Mouse (Mus musculus): ENCODE measurements around the gene Gm20547. TPM values are rescaled to one million over a fixed set of nuclear protein-coding genes. Genes with fewer than 3 reads are reported as not detected.

The Gm20547 gene
- total and polyA plus RNA-seq, 3 experiments: 0.03 TPM; not detected in 2

GRCm38 (mm10) chr17:34917188-34917587 lies 35.3 kb upstream of the Gm20547 start:
- TF ChIP-seq E2F4 (IDR thresholded peaks at IDR 0.05; ENCODE audit: borderline replicate concordance, low read depth, low read length) (no peak), CHD1 (IDR thresholded peaks at IDR 0.05; ENCODE audit: low read depth, low read length) (no peak), RCOR1 (IDR thresholded peaks at IDR 0.05; ENCODE audit: low read depth, low read length) (no peak), POLR2AphosphoS5 (IDR thresholded peaks at IDR 0.05; ENCODE audit: borderline replicate concordance, low read depth, low read length) (no peak), SIN3A (IDR thresholded peaks at IDR 0.05; ENCODE audit: low read length) (no peak), MYC (IDR thresholded peaks at IDR 0.05; ENCODE audit: low read depth, low read length) (no peak), MAX (IDR thresholded peaks at IDR 0.05; ENCODE audit: low read length) (no peak), ETS1 (IDR thresholded peaks at IDR 0.05; ENCODE audit: low read depth, low read length) (no peak), NELFE (IDR thresholded peaks at IDR 0.05; ENCODE audit: low read depth, low read length) (no peak), UBTF (IDR thresholded peaks at IDR 0.05; ENCODE audit: borderline replicate concordance, insufficient read depth, low read depth, low read length) (no peak), ZC3H11A (IDR thresholded peaks at IDR 0.05; ENCODE audit: low read depth, low read length) (no peak), ZNF384 (IDR thresholded peaks at IDR 0.05; ENCODE audit: low read depth, low read length) (no peak)
- H3K4me3 ChIP-seq (ENCODE audit: control insufficient read depth in 1 of 2, insufficient read depth in 1 of 2, low read depth in 2 of 2, low read length in 2 of 2): no peak overlapping the region

GRCm38 (mm10) chr17:34916316-34916715 lies 34.5 kb upstream of the Gm20547 start:
- DNase-seq (ENCODE audit: low read depth, low spot score): no peak
- H3K4me1 ChIP-seq (ENCODE audit: control insufficient read depth in 1 of 2, insufficient read depth in 2 of 2, low read length in 2 of 2): peaks cover 0 to 14% of the 10 kb centered on the region in 2 experiments; a peak in 2 of 4 replicates
- no peaks in the 10 kb centered on the region for H3K27me3 ChIP-seq (ENCODE audit: control insufficient read depth in 1 of 2, insufficient read depth in 2 of 2, low read length in 2 of 2)
- H3K79me2 ChIP-seq (ENCODE audit: control insufficient read depth, insufficient read depth, low read length, poor library complexity): no peaks in the 10 kb centered on the region
- TF ChIP-seq RCOR1 (IDR thresholded peaks at IDR 0.05; ENCODE audit: low read depth, low read length) (no peak), ZNF384 (IDR thresholded peaks at IDR 0.05; ENCODE audit: low read depth, low read length) (0 out of 2 replicates have a peak, but pooled peaks have one; percentile 4), SIN3A (IDR thresholded peaks at IDR 0.05; ENCODE audit: low read length) (no peak), JUND (IDR thresholded peaks at IDR 0.05; ENCODE audit: low read depth, low read length) (no peak), MYC (IDR thresholded peaks at IDR 0.05; ENCODE audit: low read depth, low read length) (no peak)
- no peak overlapping the region for H3K9ac ChIP-seq (ENCODE audit: control insufficient read depth, low read depth, low read length, poor library complexity, severe bottlenecking)
- no peak overlapping the region for H3K27ac ChIP-seq (ENCODE audit: control insufficient read depth, low read depth, low read length)
- no peaks in the 10 kb centered on the region; a peak in 1 of 4 replicates for H3K36me3 ChIP-seq (ENCODE audit: control insufficient read depth in 1 of 2, insufficient read depth in 2 of 2, low read length in 2 of 2)
- H3K9me3 ChIP-seq (replicated peaks; ENCODE audit: insufficient read depth, low read length): no peaks in the 10 kb centered on the region
- H3K4me3 ChIP-seq (ENCODE audit: control insufficient read depth in 1 of 2, insufficient read depth in 1 of 2, low read depth in 2 of 2, low read length in 2 of 2): no peak overlapping the region

More at GRCm38 (mm10) chr17:34917188-34917587, 35.3 kb upstream of the Gm20547 start:
- DNase-seq (ENCODE audit: low read depth, low spot score): no peak
- H3K27ac ChIP-seq (ENCODE audit: control insufficient read depth, low read depth, low read length): no peak overlapping the region
- H3K4me1 ChIP-seq (ENCODE audit: control insufficient read depth in 1 of 2, insufficient read depth in 2 of 2, low read length in 2 of 2): peaks cover 0 to 14% of the 10 kb centered on the region in 2 experiments; a peak in 2 of 4 replicates
- no peaks in the 10 kb centered on the region; a peak in 1 of 4 replicates for H3K36me3 ChIP-seq (ENCODE audit: control insufficient read depth in 1 of 2, insufficient read depth in 2 of 2, low read length in 2 of 2)
- H3K9me3 ChIP-seq (replicated peaks; ENCODE audit: insufficient read depth, low read length): no peaks in the 10 kb centered on the region
- no peaks in the 10 kb centered on the region for H3K27me3 ChIP-seq (ENCODE audit: control insufficient read depth in 1 of 2, insufficient read depth in 2 of 2, low read length in 2 of 2)
- no peaks in the 10 kb centered on the region for H3K79me2 ChIP-seq (ENCODE audit: control insufficient read depth, insufficient read depth, low read length, poor library complexity)
- no peak overlapping the region for H3K9ac ChIP-seq (ENCODE audit: control insufficient read depth, low read depth, low read length, poor library complexity, severe bottlenecking)

DNA sequence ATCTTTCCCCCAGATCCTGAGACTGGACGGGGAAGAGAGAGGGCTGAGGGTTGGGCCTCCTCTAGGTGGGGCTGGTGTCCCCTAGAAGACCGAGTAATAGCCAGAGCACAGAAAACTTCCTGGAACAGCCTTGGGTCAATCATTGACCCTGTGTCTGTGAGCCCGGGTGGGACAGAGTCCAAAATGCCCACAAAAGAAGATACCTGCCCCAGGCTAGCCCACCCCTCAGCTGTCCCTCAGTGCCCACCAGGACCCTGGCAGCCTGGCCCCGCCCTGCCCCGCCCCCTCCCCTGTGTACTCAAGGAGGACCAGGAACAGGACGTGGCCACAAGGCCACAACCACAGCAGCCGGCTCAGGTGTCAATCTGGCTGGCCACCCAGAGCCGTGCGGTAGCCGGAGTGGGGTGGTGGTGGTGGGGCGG lies 33.6 kb upstream of the Gm20547 start:
- no peak for TF ChIP-seq CHD2 (IDR thresholded peaks at IDR 0.05; ENCODE audit: low read length)
- no peak for TF ChIP-seq BHLHE40 (IDR thresholded peaks at IDR 0.05; ENCODE audit: borderline replicate concordance, low read depth, low read length)
- peak; percentile 18; the same call in 1 of the 2 replicates for TF ChIP-seq SMC3 (IDR thresholded peaks at IDR 0.05; ENCODE audit: low read depth, low read length)
- no peak for TF ChIP-seq MAFK (IDR thresholded peaks at IDR 0.05; ENCODE audit: borderline replicate concordance, low read depth, low read length)
- peak; percentile 30 for TF ChIP-seq RAD21 (IDR thresholded peaks at IDR 0.05; ENCODE audit: low read depth, low read length)
- peak in 2 of 3 experiments; percentile 37 to 48; a peak in 4 of 6 replicates for TF ChIP-seq CTCF (IDR thresholded peaks at IDR 0.05 in 2 of 3, conservative IDR thresholded peaks at IDR 0.05 in 1 of 3; ENCODE audit: control insufficient read depth in 1 of 3, insufficient read depth in 1 of 3, low read depth in 2 of 3, low read length in 3 of 3, poor library complexity in 1 of 3, severe bottlenecking in 1 of 3)
- no peak for TF ChIP-seq POLR2AphosphoS5 (IDR thresholded peaks at IDR 0.05; ENCODE audit: borderline replicate concordance, low read depth, low read length)
- TF ChIP-seq JUND (IDR thresholded peaks at IDR 0.05; ENCODE audit: low read depth, low read length): no peak
- Histone ChIP-seq H3K4me1 (ENCODE audit: control insufficient read depth in 1 of 2, insufficient read depth in 2 of 2, low read length in 2 of 2) (peaks cover 0 to 14% of the 10 kb centered on the region in 2 experiments; a peak in 2 of 4 replicates), H3K36me3 (ENCODE audit: control insufficient read depth in 1 of 2, insufficient read depth in 2 of 2, low read length in 2 of 2) (no peaks in the 10 kb centered on the region; a peak in 1 of 4 replicates), H3K4me3 (ENCODE audit: control insufficient read depth in 1 of 2, insufficient read depth in 1 of 2, low read depth in 2 of 2, low read length in 2 of 2) (no peak overlapping the region), H3K9ac (ENCODE audit: control insufficient read depth, low read depth, low read length, poor library complexity, severe bottlenecking) (no peak overlapping the region), H3K27me3 (ENCODE audit: control insufficient read depth in 1 of 2, insufficient read depth in 2 of 2, low read length in 2 of 2) (no peaks in the 10 kb centered on the region), H3K79me2 (ENCODE audit: control insufficient read depth, insufficient read depth, low read length, poor library complexity) (no peaks in the 10 kb centered on the region), H3K27ac (ENCODE audit: control insufficient read depth, low read depth, low read length) (no peak overlapping the region), H3K9me3 (replicated peaks; ENCODE audit: insufficient read depth, low read length) (no peaks in the 10 kb centered on the region)
- no peak for DNase-seq (ENCODE audit: low read depth, low spot score)

Measured in MEL (cell line).